Mouse (Mus musculus) olfactory bulb, adult 2 months (tissue): Measurements from ENCODE around the gene Bbx.

Experiments
- CTCF ChIP-seq: fragments of 200-500 bp; IDR thresholded peaks from 2 replicates; pipeline ENCODE4 v1.5.1; 2012; ENCODE audit warnings: low read depth, mild to moderate bottlenecking, low read length, moderate library complexity; ENCODE audit not compliant: insufficient read depth
- POLR2A ChIP-seq: fragments of 200-500 bp; IDR thresholded peaks from 2 replicates; pipeline ENCODE4 v1.6.1; 2012; ENCODE audit warnings: mild to moderate bottlenecking, low read depth, low read length, moderate library complexity; ENCODE audit not compliant: insufficient read depth

- TF ChIP-seq CTCF (no peak), POLR2A (no peak)
Measured at GRCm38 (mm10) chr16:50415406-50415805, 16.8 kb downstream of the Bbx start.
